In the genomic region with DNA sequence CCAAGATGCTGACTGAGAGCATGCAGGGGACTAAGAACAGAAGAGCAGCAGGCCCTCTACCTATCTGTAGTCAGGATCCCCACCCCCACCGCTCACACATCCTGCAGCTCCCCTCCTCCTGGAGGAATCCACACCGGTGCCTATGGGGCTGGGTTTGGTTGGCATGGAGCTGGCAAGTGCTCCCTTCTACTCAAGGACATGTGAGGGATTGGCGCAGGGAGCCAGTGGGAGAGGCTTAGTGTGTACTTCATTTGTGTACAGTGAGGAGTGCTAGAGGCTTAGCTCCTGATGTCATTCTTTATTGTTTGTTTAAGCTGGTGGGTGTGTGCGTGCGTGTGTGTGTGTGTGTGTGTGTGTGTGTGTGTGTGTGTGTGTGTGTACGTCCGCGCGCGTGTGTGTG, we compare ENCODE assay signal across 10 mouse cellular contexts. TPM values are rescaled to one million over a fixed set of nuclear protein-coding genes. Genes with fewer than 3 reads are reported as not detected.
DNase-seq lines count a peak whose midpoint lies in the region; ATAC-seq and TF ChIP-seq lines count a peak whose summit lies in the region.
"Had no signal": no experiment of that assay in that cellular context is flagged by ENCODE, and none has a peak within 500 bp of the region (broad histone marks: within the 10 kb centered on the region; RNA-seq: fewer than 3 reads in every experiment).

No protein-coding gene starts in this region.

- no peak overlapping the region for H3K9ac ChIP-seq in midbrain, embryonic 13.5 days (replicated peaks)
- no peak overlapping the region for H3K9ac ChIP-seq in midbrain, embryonic 16.5 days (ENCODE audit: low read depth, low read length)
- H3K9ac ChIP-seq in heart, embryonic 13.5 days: 0 out of 2 replicates have a peak overlapping the region, but pooled peaks have one; percentile 29
- no peak overlapping the region for H3K9ac ChIP-seq in liver, embryonic 13.5 days
- peak overlapping the region; percentile 50; the same call in 1 of the 2 replicates for H3K9ac ChIP-seq in stomach, embryonic 16.5 days (ENCODE audit: low read length)

- no peaks in the 10 kb centered on the region for H3K27me3 ChIP-seq in midbrain, embryonic 13.5 days
- H3K27me3 ChIP-seq in midbrain, embryonic 16.5 days (ENCODE audit: control insufficient read depth, insufficient read depth, low read depth, low read length): no peaks in the 10 kb centered on the region
- H3K27me3 ChIP-seq in heart, embryonic 13.5 days (replicated peaks): no peaks in the 10 kb centered on the region
- H3K27me3 ChIP-seq in liver, embryonic 13.5 days: no peaks in the 10 kb centered on the region
- no peaks in the 10 kb centered on the region for H3K27me3 ChIP-seq in stomach, embryonic 16.5 days (ENCODE audit: control insufficient read depth, insufficient read depth, low read length)
- H3K27me3 ChIP-seq in kidney, adult 2 months (replicated peaks; ENCODE audit: control insufficient read depth, insufficient read depth, low read length): no peaks in the 10 kb centered on the region

- DNase-seq in liver, embryonic 13.5 days: no peak
- DNase-seq in kidney, adult 2 months: no peak
- DNase-seq: thymus, postnatal 25 days had no signal

- no peaks in the 10 kb centered on the region for H3K9me3 ChIP-seq in midbrain, embryonic 13.5 days
- no peaks in the 10 kb centered on the region for H3K9me3 ChIP-seq in midbrain, embryonic 16.5 days (replicated peaks; ENCODE audit: control insufficient read depth, low read length, poor library complexity, severe bottlenecking)
- H3K9me3 ChIP-seq in heart, embryonic 13.5 days: no peaks in the 10 kb centered on the region
- H3K9me3 ChIP-seq in liver, embryonic 13.5 days (replicated peaks): no peaks in the 10 kb centered on the region
- H3K9me3 ChIP-seq in stomach, embryonic 16.5 days (replicated peaks; ENCODE audit: control insufficient read depth, low read length): no peaks in the 10 kb centered on the region

- TF ChIP-seq POLR2A in kidney, adult 2 months (IDR thresholded peaks at IDR 0.05; ENCODE audit: low read depth, low read length): no peak

- H3K4me3 ChIP-seq in midbrain, embryonic 13.5 days (replicated peaks): no peak overlapping the region
- no peak overlapping the region for H3K4me3 ChIP-seq in midbrain, embryonic 16.5 days (ENCODE audit: low read depth, low read length)
- H3K4me3 ChIP-seq in heart, embryonic 13.5 days: no peak overlapping the region
- no peak overlapping the region for H3K4me3 ChIP-seq in liver, embryonic 13.5 days (replicated peaks)
- H3K4me3 ChIP-seq in stomach, embryonic 16.5 days (replicated peaks; ENCODE audit: low read length): no peak overlapping the region
- no peak overlapping the region for H3K4me3 ChIP-seq in kidney, adult 2 months (ENCODE audit: insufficient read depth, low read depth, low read length)

- 82% methylated on average over 10 of the region's 10 CpGs for WGBS in midbrain, embryonic 13.5 days
- 75% methylated on average over 10 of the region's 10 CpGs for WGBS in midbrain, embryonic 16.5 days
- WGBS in heart, embryonic 13.5 days: 48% methylated on average over 5 of the region's 10 CpGs
- 62% methylated on average over 7 of the region's 10 CpGs for WGBS in liver, embryonic 13.5 days (ENCODE audit: insufficient replicate concordance)
- WGBS in stomach, embryonic 16.5 days: 44% methylated on average over 10 of the region's 10 CpGs
- 85% methylated on average over 10 of the region's 10 CpGs for WGBS in kidney, adult 2 months

- H3K4me2 ChIP-seq in midbrain, embryonic 13.5 days (replicated peaks): no peak overlapping the region
- no peak overlapping the region for H3K4me2 ChIP-seq in midbrain, embryonic 16.5 days (ENCODE audit: low read length)
- 0 out of 2 replicates have a peak overlapping the region, but pooled peaks have one; percentile 14 for H3K4me2 ChIP-seq in heart, embryonic 13.5 days
- no peak overlapping the region for H3K4me2 ChIP-seq in liver, embryonic 13.5 days
- H3K4me2 ChIP-seq in stomach, embryonic 16.5 days (ENCODE audit: low read depth, low read length): peak overlapping the region; percentile 17; the same call in 1 of the 2 replicates

- 0 out of 2 replicates have a peak, but pooled peaks have one; percentile 24 for ATAC-seq in midbrain, embryonic 13.5 days
- ATAC-seq in midbrain, embryonic 16.5 days: no peak
- ATAC-seq in heart, embryonic 13.5 days (ENCODE audit: extremely low read depth, insufficient number of reproducible peaks, low FRiP score, low TSS enrichment): no peak
- ATAC-seq in liver, embryonic 13.5 days (ENCODE audit: low read depth): 0 out of 2 replicates have a peak, but pooled peaks have one; percentile 15
- ATAC-seq in stomach, embryonic 16.5 days (ENCODE audit: insufficient read depth, low FRiP score): peak; percentile 88
- ATAC-seq in erythroid progenitor cell, adult 5-6 weeks (replicated peaks; ENCODE audit: low FRiP score, poor library complexity, severe bottlenecking): no peak

- 0 out of 2 replicates have a peak, but pooled peaks cover 3% of the 10 kb centered on the region for H3K4me1 ChIP-seq in midbrain, embryonic 13.5 days (replicated peaks)
- H3K4me1 ChIP-seq in midbrain, embryonic 16.5 days (ENCODE audit: control insufficient read depth, insufficient read depth, low read length): no peaks in the 10 kb centered on the region
- H3K4me1 ChIP-seq in heart, embryonic 13.5 days: peaks cover 41% of the 10 kb centered on the region
- H3K4me1 ChIP-seq in liver, embryonic 13.5 days (replicated peaks): no peaks in the 10 kb centered on the region
- peaks cover 7% of the 10 kb centered on the region; the same call in 1 of the 2 replicates for H3K4me1 ChIP-seq in stomach, embryonic 16.5 days (ENCODE audit: control insufficient read depth, insufficient read depth, low read length)
- no peaks in the 10 kb centered on the region for H3K4me1 ChIP-seq in kidney, adult 2 months (ENCODE audit: control insufficient read depth, insufficient read depth, low read length)

- H3K36me3 ChIP-seq in midbrain, embryonic 13.5 days: no peaks in the 10 kb centered on the region
- no peaks in the 10 kb centered on the region for H3K36me3 ChIP-seq in midbrain, embryonic 16.5 days (ENCODE audit: control insufficient read depth, insufficient read depth, low read length)
- H3K36me3 ChIP-seq in heart, embryonic 13.5 days: no peaks in the 10 kb centered on the region
- no peaks in the 10 kb centered on the region for H3K36me3 ChIP-seq in liver, embryonic 13.5 days
- H3K36me3 ChIP-seq in stomach, embryonic 16.5 days (ENCODE audit: control insufficient read depth, insufficient read depth, low read length): no peaks in the 10 kb centered on the region
- no peaks in the 10 kb centered on the region for H3K36me3 ChIP-seq in kidney, adult 2 months (ENCODE audit: control insufficient read depth, insufficient read depth, low read length)

- TF ChIP-seq CTCF in kidney, adult 2 months (conservative IDR thresholded peaks at IDR 0.05; ENCODE audit: insufficient read depth, insufficient read length, low read depth, low read length): no peak

- H3K27ac ChIP-seq in midbrain, embryonic 13.5 days: no peak overlapping the region
- no peak overlapping the region for H3K27ac ChIP-seq in midbrain, embryonic 16.5 days (ENCODE audit: low read length)
- H3K27ac ChIP-seq in heart, embryonic 13.5 days (replicated peaks): peak overlapping the region; percentile 86
- H3K27ac ChIP-seq in liver, embryonic 13.5 days: no peak overlapping the region
- peak overlapping the region; percentile 91 for H3K27ac ChIP-seq in stomach, embryonic 16.5 days (ENCODE audit: low read length)
- no peak overlapping the region for H3K27ac ChIP-seq in kidney, adult 2 months (ENCODE audit: insufficient read depth, low read depth, low read length)

RNA-seq across cellular contexts. Expression of a gene that starts 36.1 kb away (rescaled TPM):
- 2.9 and 3.1 TPM in 2 replicates for polyA plus RNA-seq in midbrain, embryonic 13.5 days (2015; fragmentation: Nextera tagmentation; extraction: Ambion mirVana)
- polyA plus RNA-seq in midbrain, embryonic 16.5 days (2015; fragmentation: Nextera tagmentation; extraction: Ambion mirVana): 10.8 and 18.8 TPM in 2 replicates
- polyA plus RNA-seq in heart, embryonic 13.5 days (2015; fragmentation: Nextera tagmentation; extraction: Ambion mirVana): 23.3 and 23.9 TPM in 2 replicates
- 4.4 and 5.5 TPM in 2 replicates for polyA plus RNA-seq in liver, embryonic 13.5 days (2015; fragmentation: Nextera tagmentation; extraction: Ambion mirVana)
- 83.5 and 110 TPM in 2 replicates for polyA plus RNA-seq in stomach, embryonic 16.5 days (2015; fragmentation: Nextera tagmentation; extraction: Ambion mirVana)
- 0.72 TPM in 1 of 2 replicates, not detected in the other for total RNA-seq in erythroid progenitor cell, adult 5-6 weeks (2015; ENCODE audit: low replicate concordance)
- total RNA-seq in erythroid progenitor cell, adult 5-6 weeks (2017; ENCODE audit: low replicate concordance): not detected in 2 replicates
- 22.3 and 23.3 TPM in 2 replicates for polyA plus RNA-seq in kidney, adult 2 months (2012; rRNA removed)
- total RNA-seq: granulocyte monocyte progenitor cell, adult 5-6 weeks had no signal

RNA-seq across cellular contexts. Expression of a gene that starts 45.4 kb away (rescaled TPM):
- polyA plus RNA-seq in midbrain, embryonic 13.5 days (2015; fragmentation: Nextera tagmentation; extraction: Ambion mirVana): 2.1 and 2.9 TPM in 2 replicates
- polyA plus RNA-seq in midbrain, embryonic 16.5 days (2015; fragmentation: Nextera tagmentation; extraction: Ambion mirVana): 12.9 and 18.3 TPM in 2 replicates
- 0.13 and 0.33 TPM in 2 replicates for polyA plus RNA-seq in heart, embryonic 13.5 days (2015; fragmentation: Nextera tagmentation; extraction: Ambion mirVana)
- polyA plus RNA-seq in liver, embryonic 13.5 days (2015; fragmentation: Nextera tagmentation; extraction: Ambion mirVana): 0.08 and 0.15 TPM in 2 replicates
- polyA plus RNA-seq in stomach, embryonic 16.5 days (2015; fragmentation: Nextera tagmentation; extraction: Ambion mirVana): 1.7 and 2.0 TPM in 2 replicates
- total RNA-seq in erythroid progenitor cell, adult 5-6 weeks (2015; ENCODE audit: low replicate concordance): 0.84 TPM in 1 of 2 replicates, not detected in the other
- not detected in 2 replicates for total RNA-seq in erythroid progenitor cell, adult 5-6 weeks (2017; ENCODE audit: low replicate concordance)
- polyA plus RNA-seq in kidney, adult 2 months (2012; rRNA removed): 0.64 and 0.77 TPM in 2 replicates
- total RNA-seq: granulocyte monocyte progenitor cell, adult 5-6 weeks had no signal
- polyA plus RNA-seq: forebrain, embryonic 11.5 days had no signal

Comparison
In these comparisons a context has a peak if more than half of its experiments do, and no peak if none do; other contexts are left out.
1. ATAC-seq: peak in midbrain, embryonic 13.5 days (single experiment), liver, embryonic 13.5 days (single experiment) and stomach, embryonic 16.5 days (single experiment); none in midbrain, embryonic 16.5 days (single experiment), heart, embryonic 13.5 days (single experiment) and erythroid progenitor cell, adult 5-6 weeks (single experiment).
2. H3K27ac ChIP-seq: peak in heart, embryonic 13.5 days (single experiment) and stomach, embryonic 16.5 days (single experiment); none in midbrain, embryonic 13.5 days (single experiment), midbrain, embryonic 16.5 days (single experiment), liver, embryonic 13.5 days (single experiment) and kidney, adult 2 months (single experiment).
3. H3K4me2 ChIP-seq: peak in heart, embryonic 13.5 days (single experiment) and stomach, embryonic 16.5 days (single experiment); none in midbrain, embryonic 13.5 days (single experiment), midbrain, embryonic 16.5 days (single experiment) and liver, embryonic 13.5 days (single experiment).
4. H3K9ac ChIP-seq: peak in heart, embryonic 13.5 days (single experiment) and stomach, embryonic 16.5 days (single experiment); none in midbrain, embryonic 13.5 days (single experiment), midbrain, embryonic 16.5 days (single experiment) and liver, embryonic 13.5 days (single experiment).